Comparison of ENCODE assay signal across 16 mouse cellular contexts in genomic region chr1:171616881-171617515, GRCm38 (mm10). TPM values are rescaled to one million over a fixed set of nuclear protein-coding genes. Genes with fewer than 3 reads are reported as not detected.
DNase-seq lines count a peak whose midpoint lies in the region; ATAC-seq lines count a peak whose summit lies in the region.
"Had no signal": no experiment of that assay in that cellular context is flagged by ENCODE, and none has a peak within 500 bp of the region (broad histone marks: within the 10 kb centered on the region; RNA-seq: fewer than 3 reads in every experiment).

No protein-coding gene starts in this region.

- peak; percentile 78 for ATAC-seq in monocyte, adult 5-6 weeks (replicated peaks; ENCODE audit: insufficient number of reproducible peaks, low FRiP score, low TSS enrichment, poor library complexity, severe bottlenecking)
- ATAC-seq: forebrain, embryonic 13.5 days had no signal

- DNase-seq in heart, adult 11 months, result peak; percentile 96
- DNase-seq in heart, postnatal 14 days, result no peak
- peak; percentile 28 to 50 for DNase-seq in spleen, postnatal 36 days (ENCODE audit: low spot score in 2 of 2)
- DNase-seq in spleen, adult 12 weeks (ENCODE audit: low spot score), result no peak
- DNase-seq in lung, postnatal 14 days, result peak; percentile 9
- no peak for DNase-seq in kidney, postnatal 10 days
- DNase-seq in MN1 (ENCODE audit: low spot score), result no peak
- DNase-seq: adrenal gland, postnatal 10 days; embryo, embryonic 11 days; kidney, adult 11 months; kidney, postnatal 36 days; right cerebral cortex, postnatal 14 days had no signal

- intact Hi-C loops in heart, postnatal 14 days (cut with DNase I), result no loop called here

RNA-seq across cellular contexts. Expression of gene Ly9, which starts 9.8 kb away (rescaled TPM):
- under 1 TPM; 0.26 to 0.66 TPM for total RNA-seq in heart, postnatal 14 days (2021)
- total RNA-seq in monocyte, adult 5-6 weeks (2017), result 71.1 to 137 TPM (median 80.7 TPM) in 3 replicates
- total RNA-seq: MEL had no signal

RNA-seq across cellular contexts. Expression of gene Slamf7, which starts 35.8 kb away (rescaled TPM):
- total RNA-seq in heart, postnatal 14 days (2021), result under 1 TPM in 1 of 2 experiments, not detected in 1; 0.15 TPM
- 37.7 to 95.2 TPM (median 47.4 TPM) in 3 replicates for total RNA-seq in monocyte, adult 5-6 weeks (2017)
- total RNA-seq: gastrocnemius, adult 18-20 months; MEL had no signal

RNA-seq across cellular contexts. Expression of gene Cd244a, which starts 58.0 kb away (rescaled TPM):
- total RNA-seq in heart, postnatal 14 days (2021), result under 1 TPM; 0.38 to 0.41 TPM
- total RNA-seq in monocyte, adult 5-6 weeks (2017), result 232 to 381 TPM (median 239 TPM) in 3 replicates
- total RNA-seq: MEL had no signal

Comparison
In these comparisons a context has a peak if more than half of its experiments do, and no peak if none do; other contexts are left out.
1. DNase-seq: peak in heart, adult 11 months (single experiment), spleen, postnatal 36 days (2 of 2) and lung, postnatal 14 days (single experiment); none in heart, postnatal 14 days (0 of 2), spleen, adult 12 weeks (single experiment), kidney, postnatal 10 days (single experiment) and MN1 (single experiment).
2. RNA of gene Ly9, which starts 9.8 kb away (total RNA-seq): 71.1 to 137 TPM in monocyte, adult 5-6 weeks; 0.26 to 0.66 TPM in heart, postnatal 14 days; every median in the first group is over 10 times any median in the second.
3. RNA of gene Slamf7, which starts 35.8 kb away (total RNA-seq): 37.7 to 95.2 TPM in monocyte, adult 5-6 weeks; 0.15 TPM in heart, postnatal 14 days; every median in the first group is over 10 times any median in the second.
4. RNA of gene Cd244a, which starts 58.0 kb away (total RNA-seq): 232 to 381 TPM in monocyte, adult 5-6 weeks; 0.38 to 0.41 TPM in heart, postnatal 14 days; every median in the first group is over 100 times any median in the second.